Mouse (Mus musculus): Measurements from ENCODE around the gene Fscb.

Gene Fscb

DNA sequence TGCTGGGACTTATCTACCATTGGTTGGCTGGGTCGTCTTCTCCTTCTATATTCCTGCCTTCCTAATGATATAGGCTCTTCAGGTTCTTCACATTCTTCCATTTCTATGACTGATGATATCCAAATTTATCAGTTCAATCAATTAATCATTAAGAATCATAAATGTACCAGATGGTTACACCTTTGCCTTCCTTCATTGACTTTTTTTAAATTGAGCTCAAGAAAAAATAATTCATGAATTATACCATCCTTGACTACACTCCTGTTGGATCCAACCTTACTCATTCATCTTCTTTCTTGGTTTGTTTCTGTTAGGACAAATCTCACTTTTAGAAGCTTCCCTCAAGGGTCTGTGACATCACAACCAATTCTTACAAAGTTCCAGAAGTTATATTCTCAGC, at the start of gene Fscb:
TSS of gene Fscb (minus strand) at position 101 of the 400 bp plus-strand sequence.
- DNase-seq (ENCODE audit: low spot score) = no peak

DNA sequence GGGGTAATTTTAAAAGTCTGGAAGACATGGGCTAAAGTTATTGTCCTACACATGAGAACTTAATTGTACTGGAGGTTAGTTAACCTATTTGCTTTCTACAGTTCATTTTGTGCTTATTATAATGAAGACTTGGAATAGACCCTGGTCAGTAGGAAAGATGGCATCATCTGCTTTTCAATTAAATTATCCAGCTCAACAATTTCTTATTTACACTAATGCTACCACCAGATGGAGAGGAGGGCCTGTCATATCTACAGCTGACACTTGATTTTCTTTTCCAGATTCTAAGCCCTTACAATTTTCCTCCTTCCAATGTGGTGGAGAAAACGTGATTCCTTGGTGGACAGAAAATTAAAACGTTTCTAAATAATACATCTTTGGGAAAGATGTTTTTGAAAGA, 42.3 kb upstream of the Fscb start:
- no peak for DNase-seq (ENCODE audit: low spot score)

DNA sequence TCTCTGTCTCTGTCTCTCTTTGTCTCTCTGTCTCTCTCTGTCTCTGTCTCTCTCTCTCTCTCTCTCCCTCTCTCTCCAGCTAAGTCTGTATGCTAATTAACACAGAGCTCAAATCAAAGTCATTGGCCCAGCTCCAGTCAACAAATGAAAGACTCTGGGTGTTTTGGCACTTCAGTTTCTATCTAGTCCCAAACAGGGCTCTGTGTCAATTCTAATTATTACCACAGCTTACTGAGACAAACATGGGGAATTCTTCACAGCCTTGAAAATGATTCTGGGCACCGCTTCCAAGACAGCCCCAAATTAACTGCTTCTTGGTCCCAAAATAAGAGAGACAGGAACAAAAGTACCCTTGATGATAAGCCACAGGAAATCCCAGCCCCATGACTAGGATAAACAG, 38.9 kb upstream of the Fscb start:
- no peak for DNase-seq (ENCODE audit: low spot score)

DNA sequence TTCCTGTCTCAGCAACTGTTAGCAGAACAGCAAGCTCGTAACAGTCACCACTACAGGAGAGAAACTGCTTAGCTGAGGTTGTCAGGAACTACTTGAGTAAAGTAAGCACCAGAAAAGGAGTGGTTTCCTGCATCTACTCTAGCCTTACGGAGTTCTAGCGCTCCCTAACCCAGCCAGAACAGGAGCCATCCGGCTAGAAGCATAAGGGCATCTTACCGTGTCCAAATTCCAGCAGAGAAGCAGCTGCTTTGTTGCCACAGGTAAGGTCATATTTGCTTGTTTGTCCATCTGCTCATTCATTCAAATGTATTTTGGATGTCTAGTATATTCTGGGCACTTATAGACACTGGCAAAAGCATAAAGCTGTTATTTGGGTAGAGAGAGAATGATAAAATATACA, 23.2 kb upstream of the Fscb start:
- DNase-seq (ENCODE audit: low spot score) = no peak

DNA sequence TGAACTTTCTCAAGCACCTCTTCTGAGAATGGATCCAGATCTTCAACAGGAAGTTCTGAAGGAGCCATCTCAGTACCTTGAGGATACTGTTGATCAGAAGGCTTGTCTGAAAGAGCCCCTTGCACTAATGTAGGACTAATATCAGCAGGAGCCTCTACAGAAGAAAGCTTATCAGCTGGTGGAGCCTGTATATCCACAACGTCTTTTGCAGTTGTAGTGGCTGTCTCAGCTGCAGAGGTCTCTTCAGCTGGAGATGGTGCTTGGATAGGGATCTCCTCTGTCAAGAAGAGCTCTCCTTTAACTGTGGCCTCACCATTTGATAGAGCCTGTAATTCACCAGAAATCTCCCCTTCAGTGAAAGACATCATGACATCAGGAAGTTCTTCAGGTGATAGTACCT, 875 bp downstream of the Fscb start:
- no peak for DNase-seq (ENCODE audit: low spot score)

DNA sequence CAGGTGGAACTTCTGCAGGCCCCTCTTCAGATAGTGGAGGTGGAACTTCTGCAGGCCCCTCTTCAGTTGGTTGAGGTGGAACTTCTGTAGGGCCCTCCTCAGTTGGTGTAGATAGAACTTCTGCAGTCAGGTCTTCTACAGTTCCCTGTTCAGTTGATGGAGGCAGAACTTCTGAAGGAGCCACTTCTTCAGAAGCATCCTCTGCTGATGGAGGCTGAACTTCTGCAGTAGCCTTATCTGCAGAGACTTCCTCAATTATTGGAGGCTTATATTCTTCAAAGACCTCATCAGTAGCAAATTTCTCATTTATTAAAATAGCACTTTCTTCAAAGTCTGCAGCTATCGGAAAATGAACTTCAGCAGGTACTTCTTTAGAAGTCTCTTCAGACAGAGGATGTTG, 1.4 kb downstream of the Fscb start:
- DNase-seq (ENCODE audit: low spot score) = no peak

DNA sequence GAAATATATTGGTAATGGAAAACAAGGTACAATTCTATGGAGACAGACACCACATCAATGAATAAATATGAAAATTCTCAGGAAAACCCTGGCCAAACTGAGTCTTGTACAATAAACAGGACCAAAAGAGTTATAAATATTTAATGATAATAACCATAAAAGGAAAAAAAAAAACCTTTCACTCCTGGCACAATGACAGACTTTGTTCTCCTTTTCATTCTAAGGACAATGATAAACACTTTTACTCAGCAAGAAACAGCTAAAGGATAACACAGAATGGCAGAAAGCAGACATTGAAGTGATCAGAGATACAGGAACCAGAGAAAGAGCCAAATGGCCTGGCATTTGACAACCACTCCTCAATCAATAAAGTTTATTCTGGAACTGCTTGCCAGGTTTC, 19.3 kb downstream of the Fscb start:
- DNase-seq (ENCODE audit: low spot score) = no peak

DNA sequence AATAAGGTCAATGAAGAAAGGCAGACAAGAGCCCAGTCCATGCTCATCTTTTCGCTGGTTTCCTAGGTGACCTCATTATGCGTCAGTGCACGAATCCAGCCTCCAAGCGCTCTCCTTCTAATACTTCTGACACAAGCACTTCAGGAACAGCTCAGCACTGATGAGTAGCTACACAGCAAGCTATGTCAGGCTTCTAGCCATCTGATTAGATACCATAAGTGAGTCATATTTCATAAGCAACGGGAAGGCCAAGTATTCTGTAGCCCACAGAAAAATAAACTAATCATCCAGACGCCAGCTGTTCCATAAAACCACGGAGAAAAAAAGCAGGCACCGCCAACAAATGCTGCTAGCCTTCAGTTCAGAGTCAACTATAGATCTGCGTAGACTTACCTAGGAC, 24.6 kb downstream of the Fscb start:
- no peak for DNase-seq (ENCODE audit: low spot score)

DNA sequence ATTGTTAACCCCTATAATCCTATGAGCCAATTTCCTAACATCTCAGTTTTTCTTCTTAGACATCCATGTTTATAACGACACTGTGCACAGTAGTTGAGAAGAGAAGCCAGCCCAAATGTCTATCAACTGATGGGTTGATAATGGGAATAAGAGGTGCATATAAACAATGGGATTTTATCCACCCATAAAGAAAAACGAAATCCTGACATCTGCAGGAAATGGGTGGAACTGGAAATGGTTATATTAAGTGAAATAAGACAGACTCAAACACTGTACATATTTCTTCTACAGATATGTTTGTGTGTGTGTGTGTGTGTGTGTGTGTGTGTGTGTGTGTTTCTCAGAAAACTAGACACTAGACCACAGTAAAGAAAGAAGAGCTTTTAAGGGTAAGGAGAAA, 37.8 kb downstream of the Fscb start:
- DNase-seq (ENCODE audit: low spot score) = no peak
